Mouse (Mus musculus) B cell, adult 2 months (primary cell): Measurements from ENCODE around the gene Adamtsl1.

Experiments
- DNase-seq, 2 experiments: peaks; one replicate each; pipeline ENCODE4 v3.0.0; 2022

Gene Adamtsl1

GRCm38 (mm10) chr4:85677621-85678020, 163.6 kb downstream of the Adamtsl1 start:
- no peak for DNase-seq

GRCm38 (mm10) chr4:85686160-85686559, 172.2 kb downstream of the Adamtsl1 start:
- no peak for DNase-seq

DNA sequence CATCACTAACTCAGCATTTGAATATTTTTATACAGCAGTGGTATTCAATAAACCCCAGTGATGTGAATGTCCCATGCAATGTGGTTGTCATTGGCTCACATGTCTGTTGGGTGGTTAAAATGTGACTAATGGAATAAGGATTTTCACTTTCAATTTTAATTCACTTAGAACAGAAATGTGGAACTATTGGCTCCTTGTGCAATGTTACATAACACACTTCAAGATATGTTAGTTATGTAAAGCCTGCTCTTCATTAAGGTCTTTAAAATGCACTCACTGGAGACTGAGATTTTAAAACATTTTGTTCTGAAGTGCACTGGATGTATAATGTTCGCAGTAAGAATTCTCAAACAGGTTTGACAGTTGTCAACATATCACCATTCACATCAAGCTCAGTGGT, 181.3 kb downstream of the Adamtsl1 start:
- no peak for DNase-seq

DNA sequence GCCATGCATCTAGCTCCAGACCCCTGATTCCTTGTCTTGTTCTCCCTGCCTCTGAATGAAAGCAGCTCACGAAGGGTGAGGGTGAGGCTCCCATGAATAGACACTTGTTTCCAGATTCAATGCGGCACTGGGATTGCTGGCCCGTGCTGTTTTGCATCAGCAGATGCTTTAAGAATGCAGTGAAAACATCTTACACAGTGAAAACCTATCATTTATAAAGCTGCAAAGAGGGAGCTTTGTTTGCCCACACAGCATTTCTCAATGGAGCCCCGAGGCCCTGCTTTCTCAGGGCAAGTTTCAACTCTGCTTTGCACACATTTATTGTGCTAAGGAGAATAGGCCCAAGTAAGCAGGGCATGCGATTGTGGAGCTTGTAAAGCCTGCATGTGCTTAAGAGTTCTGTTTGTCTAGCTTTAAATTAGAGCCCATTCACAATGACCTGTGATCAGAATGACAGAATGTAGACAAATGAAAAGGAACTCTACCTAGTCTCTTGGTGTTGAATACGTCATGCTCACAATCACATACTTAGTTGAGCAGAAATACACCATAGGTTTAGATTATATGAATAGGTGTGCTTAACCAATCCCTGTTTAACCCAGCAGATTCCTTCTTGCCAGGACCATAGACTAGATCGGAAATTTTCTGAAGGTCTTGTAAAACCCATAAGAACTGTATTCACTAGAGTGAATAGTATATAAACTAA, 193.5 kb downstream of the Adamtsl1 start:
- no peak for DNase-seq

- no peak for DNase-seq
These were observed 195.7 kb downstream of the Adamtsl1 start for GRCm38 (mm10) chr4:85709636-85710035.

- no peak for DNase-seq
These were observed 211.0 kb downstream of the Adamtsl1 start for GRCm38 (mm10) chr4:85724999-85725398.

DNA sequence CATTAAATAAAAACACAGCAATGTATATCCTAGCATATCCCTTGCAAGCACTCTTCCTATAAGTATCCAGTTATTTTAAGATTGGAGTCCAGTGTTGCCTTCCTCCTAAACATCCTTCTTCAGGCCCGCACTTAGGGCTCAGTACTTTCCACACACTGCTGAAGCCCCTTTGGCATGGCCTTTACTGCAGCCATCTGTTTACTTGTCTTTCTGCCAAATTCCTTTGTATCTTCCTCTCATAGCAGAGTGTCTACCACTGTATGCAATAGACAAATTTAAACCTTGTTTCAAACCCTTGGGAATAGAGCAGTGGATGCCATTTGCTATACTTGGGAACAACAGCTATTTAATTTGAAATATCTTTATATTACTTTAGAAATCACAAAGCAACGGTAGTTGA, 213.8 kb downstream of the Adamtsl1 start:
- no peak for DNase-seq

DNA sequence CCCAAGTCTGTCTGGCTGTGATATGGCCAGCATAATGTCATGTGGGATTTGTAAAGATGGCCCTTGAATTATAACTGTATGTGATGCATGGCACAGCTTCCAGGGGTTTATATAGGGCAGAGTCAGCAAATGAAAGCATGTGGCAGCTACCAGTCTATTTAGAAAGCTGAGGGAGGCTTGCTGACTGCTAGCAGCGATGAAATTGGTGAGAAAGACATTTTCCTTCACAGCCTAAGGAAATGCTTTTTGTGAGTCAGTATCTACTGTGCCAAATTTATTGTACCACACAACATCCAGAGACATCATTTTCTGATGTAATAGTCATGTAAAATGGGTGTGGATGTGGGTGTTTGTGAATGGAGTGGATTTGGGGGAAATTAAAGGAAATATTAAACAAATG, 214.4 kb downstream of the Adamtsl1 start:
- DNase-seq, result no peak

GRCm38 (mm10) chr4:85740478-85740877, 226.5 kb downstream of the Adamtsl1 start:
- DNase-seq, result no peak

DNA sequence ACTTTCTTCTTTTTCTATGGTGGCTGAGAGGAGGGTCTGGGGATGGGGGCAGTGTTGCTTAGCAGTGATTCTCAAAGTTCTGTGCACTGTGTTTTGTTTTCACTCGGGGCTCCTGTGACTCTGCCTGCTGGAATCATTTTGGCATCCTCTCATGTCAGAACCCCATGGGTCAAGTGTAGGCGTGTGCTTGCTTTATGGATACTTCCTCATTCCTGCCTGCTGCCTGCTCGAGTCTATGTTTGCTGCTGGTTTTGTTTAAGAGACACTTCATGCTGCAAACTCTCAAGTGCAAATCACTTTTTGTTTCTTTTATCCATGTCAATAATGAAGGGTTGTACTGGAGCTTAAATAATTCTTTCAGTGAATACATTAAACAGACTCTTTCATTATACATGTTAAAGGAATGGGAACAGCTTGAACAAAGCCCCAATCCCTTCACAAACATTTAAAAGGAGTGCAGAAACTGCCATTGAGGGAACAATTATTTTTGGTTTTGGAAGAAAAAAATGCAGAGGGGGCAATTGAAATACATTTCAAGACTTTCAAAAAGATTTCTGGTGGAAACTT, 227.9 kb downstream of the Adamtsl1 start:
- DNase-seq, result no peak

GRCm38 (mm10) chr4:85743427-85743826, 229.5 kb downstream of the Adamtsl1 start:
- DNase-seq, result no peak

DNA sequence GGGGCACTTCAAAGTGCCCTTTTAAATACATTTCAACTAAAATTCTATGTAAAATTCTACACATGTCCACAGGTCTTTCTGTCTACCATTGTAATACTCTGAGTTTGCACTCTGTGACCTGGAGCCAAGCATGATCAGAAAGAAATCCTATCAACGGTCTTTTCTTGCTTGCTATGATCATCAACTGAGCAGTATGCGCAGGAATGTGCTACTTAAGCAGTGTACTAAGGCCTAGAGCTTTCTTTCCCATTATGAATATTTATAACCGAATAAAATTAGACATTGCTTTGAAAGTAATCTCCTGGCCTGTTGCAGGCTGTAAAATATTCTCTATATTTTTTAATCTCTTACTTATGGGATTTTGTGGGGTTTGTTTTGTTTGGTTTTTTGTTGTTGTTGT, 248.7 kb downstream of the Adamtsl1 start:
- DNase-seq, result no peak

GRCm38 (mm10) chr4:85763161-85764014, 249.4 kb downstream of the Adamtsl1 start:
- DNase-seq, result no peak

GRCm38 (mm10) chr4:85764015-85764450, 250.1 kb downstream of the Adamtsl1 start:
- no peak for DNase-seq

- no peak for DNase-seq
These were observed 250.5 kb downstream of the Adamtsl1 start for GRCm38 (mm10) chr4:85764476-85764875.

DNA sequence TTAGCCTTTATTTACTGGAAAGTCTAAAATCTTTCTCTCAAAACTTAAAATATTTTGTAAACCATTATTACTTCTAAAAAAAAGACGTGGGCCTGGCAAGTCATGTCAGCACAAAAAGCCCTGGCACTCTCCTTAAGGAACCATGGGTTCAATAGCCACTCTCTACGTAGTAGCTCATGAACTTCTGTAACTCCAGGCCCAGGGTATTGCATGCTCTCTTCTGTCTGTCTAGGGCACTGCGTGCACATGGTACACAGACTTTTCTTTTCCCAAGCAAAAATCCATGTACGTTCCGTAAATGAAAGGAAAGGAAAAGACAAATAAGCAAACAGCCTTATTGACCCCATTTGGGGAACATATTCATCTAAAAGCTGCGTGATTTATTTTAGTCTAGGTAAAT, 253.7 kb downstream of the Adamtsl1 start:
- no peak for DNase-seq

- DNase-seq, result no peak
These were observed 254.1 kb downstream of the Adamtsl1 start for GRCm38 (mm10) chr4:85768107-85768506.

DNA sequence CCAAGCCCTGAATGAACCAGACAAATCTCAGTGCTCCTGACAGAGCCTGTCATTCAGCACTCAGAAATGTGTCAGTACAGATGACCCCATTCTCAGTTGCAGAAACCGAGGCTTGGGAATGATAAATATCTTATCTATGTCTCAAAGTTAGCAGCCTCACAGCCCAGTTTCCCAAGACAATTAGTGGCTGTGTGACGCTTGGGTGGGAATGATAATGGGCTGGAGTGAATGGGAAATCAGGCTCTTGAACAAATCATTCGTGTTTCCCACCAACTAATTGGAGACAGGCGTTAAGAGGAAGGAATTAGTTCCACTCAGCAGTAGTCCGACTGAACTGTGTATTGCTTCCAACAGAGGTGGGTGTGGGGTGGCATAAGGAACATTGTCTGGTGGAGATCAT, 268.5 kb downstream of the Adamtsl1 start:
- no peak for DNase-seq

DNA sequence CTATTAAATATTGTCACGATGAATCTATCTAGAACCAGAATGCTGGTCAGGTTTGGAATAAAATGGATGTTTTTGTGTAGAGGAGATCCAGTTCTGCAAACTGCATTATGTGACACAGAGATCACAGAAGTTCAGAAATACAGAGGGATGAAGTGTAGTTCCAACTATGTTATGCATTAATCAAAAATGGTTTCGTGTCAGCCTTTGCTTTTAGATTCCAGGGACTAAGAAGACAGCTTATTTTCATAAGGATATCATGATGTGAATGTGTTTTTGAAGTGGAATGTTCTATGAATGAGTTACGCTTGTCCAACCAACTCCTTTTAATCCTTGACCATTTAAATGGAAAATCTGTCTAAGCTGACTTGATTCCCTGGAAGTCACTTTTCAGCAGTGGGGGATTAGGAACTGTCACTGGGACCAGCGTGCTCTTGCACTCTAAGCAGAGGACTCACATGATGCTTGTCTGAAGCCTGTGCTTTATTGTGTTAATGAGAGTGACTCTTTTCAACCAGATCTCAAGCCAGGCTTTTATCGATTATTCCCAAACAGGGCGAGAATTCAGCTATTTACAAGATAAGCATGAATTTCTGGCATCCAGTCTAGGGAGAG, 269.9 kb downstream of the Adamtsl1 start:
- no peak for DNase-seq

- DNase-seq, result no peak
These were observed 270.5 kb downstream of the Adamtsl1 start for GRCm38 (mm10) chr4:85784428-85784827.

- no peak for DNase-seq
These were observed 276.3 kb downstream of the Adamtsl1 start for GRCm38 (mm10) chr4:85790226-85790625.

GRCm38 (mm10) chr4:85801805-85802204, 287.8 kb downstream of the Adamtsl1 start:
- peak; percentile 7 to 17 for DNase-seq

- no peak for DNase-seq
These were observed 300.4 kb downstream of the Adamtsl1 start for GRCm38 (mm10) chr4:85814418-85814817.
